Mouse (Mus musculus): ENCODE results near the gene Tbc1d15. TPM values are rescaled to one million over a fixed set of nuclear protein-coding genes. Genes with fewer than 3 reads are reported as not detected.

Gene Tbc1d15
- polyA plus RNA-seq (2017; shearing (Covaris generic)): 129 TPM

DNA sequence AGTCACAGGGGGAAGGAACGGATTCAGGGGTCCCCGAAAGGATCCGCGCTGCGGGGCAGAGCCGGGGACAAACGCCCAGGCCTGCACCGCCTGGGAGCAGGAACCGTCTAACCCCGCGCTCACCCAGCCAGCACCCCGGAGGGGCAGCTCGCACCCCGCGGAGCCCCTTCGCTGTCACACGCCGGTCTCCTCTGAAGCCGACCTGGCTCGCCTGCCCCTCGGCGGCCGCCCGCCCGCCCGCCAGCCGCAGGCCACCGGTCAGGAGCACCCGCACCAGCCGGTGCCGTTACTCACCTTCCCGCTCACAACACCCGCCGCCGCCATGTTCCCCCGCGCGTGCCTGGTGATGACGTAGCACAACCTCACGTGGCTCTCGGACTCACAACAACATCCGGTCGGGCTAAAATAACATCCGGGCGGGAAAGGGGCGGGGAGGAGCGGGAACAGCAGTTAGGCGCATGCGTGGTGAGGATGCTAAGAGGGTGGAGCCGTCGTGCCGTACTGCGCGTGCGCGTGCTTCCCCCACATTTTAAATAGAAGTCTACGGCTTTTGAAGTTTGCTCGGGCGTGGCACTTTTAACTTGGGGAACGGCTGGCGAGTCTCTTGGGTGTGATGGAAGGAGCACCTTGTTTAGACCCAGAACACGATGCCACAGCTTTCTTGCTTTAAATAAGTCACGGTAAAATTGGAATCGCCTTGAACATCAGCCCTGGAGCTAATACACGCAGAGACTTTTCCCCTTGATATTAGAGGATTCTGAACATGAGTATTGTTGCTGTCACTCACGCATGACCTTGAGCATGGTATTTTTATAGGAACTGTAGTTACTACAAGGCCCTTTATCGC, at the start of gene Tbc1d15:
Tbc1d15 (minus strand) TSS at position 380 of the 847 bp plus-strand sequence.

DNA sequence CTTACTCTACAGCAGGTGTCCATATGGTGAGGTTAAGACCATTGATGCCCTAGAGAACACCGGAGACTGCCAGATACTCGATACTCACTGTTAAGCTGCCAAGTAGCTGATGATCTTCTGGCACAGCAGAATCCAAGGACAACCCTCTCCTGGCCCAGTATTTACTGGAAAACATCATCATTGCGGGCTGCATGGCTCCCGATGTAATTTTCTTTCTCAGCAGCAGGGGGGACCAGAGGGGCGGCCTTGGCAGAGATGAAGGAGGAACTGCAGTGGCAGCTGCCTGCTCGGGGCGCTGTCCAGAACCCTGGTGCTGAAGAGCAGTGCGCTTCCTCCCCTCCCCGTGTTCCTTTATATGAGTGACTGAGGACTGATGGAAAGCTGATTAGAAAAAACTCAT, 66.6 kb downstream of the Tbc1d15 start, which contains the start of gene Tph2:
Tph2 (minus strand) TSS at position 326 of the 400 bp plus-strand sequence.

Other genes starting within 250 kb of the Tbc1d15 start
- gene Tph2, start 66.4 kb downstream of the Tbc1d15 start, polyA plus RNA-seq (2017; shearing (Covaris generic)): not detected
- 3.4 TPM for gene Rab21, start 64.1 kb upstream of the Tbc1d15 start, polyA plus RNA-seq (2017; shearing (Covaris generic))
- 56.6 TPM for gene Tmem19, start 111.0 kb upstream of the Tbc1d15 start, polyA plus RNA-seq (2017; shearing (Covaris generic))
- gene Thap2, start 133.0 kb upstream of the Tbc1d15 start, polyA plus RNA-seq (2017; shearing (Covaris generic)): 13.7 TPM
- gene Zfc3h1, start 133.5 kb upstream of the Tbc1d15 start, polyA plus RNA-seq (2017; shearing (Covaris generic)): 31.7 TPM